In genomic region chr4:149246578-149247155, GRCm38 (mm10) we compare ENCODE assay signal across 13 mouse cellular contexts.
DNase-seq lines count a peak whose midpoint lies in the region; ATAC-seq and TF ChIP-seq lines count a peak whose summit lies in the region.
"Had no signal": no experiment of that assay in that cellular context is flagged by ENCODE, and none has a peak within 500 bp of the region (broad histone marks: within the 10 kb centered on the region; RNA-seq: fewer than 3 reads in every experiment).

No protein-coding gene starts in this region.

- no peak for ATAC-seq in forebrain, embryonic 12.5 days (ENCODE audit: low FRiP score)
- peak; percentile 48; the same call in 1 of the 2 replicates for ATAC-seq in hindbrain, embryonic 15.5 days (ENCODE audit: low FRiP score, low read depth)
- ATAC-seq in midbrain, postnatal 0 days (ENCODE audit: low FRiP score), result no peak
- ATAC-seq: Patski had no signal

- H3K36me3 ChIP-seq in forebrain, embryonic 12.5 days (replicated peaks), result peaks cover 67% of the 10 kb centered on the region
- H3K36me3 ChIP-seq in hindbrain, embryonic 15.5 days, result peaks cover 67% of the 10 kb centered on the region
- H3K36me3 ChIP-seq in midbrain, postnatal 0 days (ENCODE audit: insufficient read depth, low read length), result peaks cover 42% of the 10 kb centered on the region
- no peaks in the 10 kb centered on the region for H3K36me3 ChIP-seq in thymus, adult 2 months (ENCODE audit: control insufficient read depth, insufficient read depth, low read length)

- no peak for TF ChIP-seq CTCF in cortical plate, adult 2 months (IDR thresholded peaks at IDR 0.05; ENCODE audit: extremely low read depth, insufficient read depth, low read length)
- TF ChIP-seq CTCF in midbrain, postnatal 0 days (IDR thresholded peaks at IDR 0.05), result no peak
- TF ChIP-seq CTCF in thymus, adult 2 months (IDR thresholded peaks at IDR 0.05; ENCODE audit: borderline replicate concordance, control insufficient read depth, extremely low read depth, insufficient read depth, low read length, poor library complexity), result no peak

- no peaks in the 10 kb centered on the region for H3K9me3 ChIP-seq in forebrain, embryonic 12.5 days
- no peaks in the 10 kb centered on the region for H3K9me3 ChIP-seq in hindbrain, embryonic 15.5 days
- no peaks in the 10 kb centered on the region for H3K9me3 ChIP-seq in midbrain, postnatal 0 days (ENCODE audit: low read length)
- H3K9me3 ChIP-seq: limb, embryonic 13.5 days had no signal

- no peaks in the 10 kb centered on the region for H3K27me3 ChIP-seq in forebrain, embryonic 12.5 days
- H3K27me3 ChIP-seq in hindbrain, embryonic 15.5 days, result no peaks in the 10 kb centered on the region
- H3K27me3 ChIP-seq in midbrain, postnatal 0 days (ENCODE audit: insufficient read depth, low read length), result no peaks in the 10 kb centered on the region
- no peaks in the 10 kb centered on the region for H3K27me3 ChIP-seq in thymus, adult 2 months (ENCODE audit: control insufficient read depth, insufficient read depth, low read length)
- H3K27me3 ChIP-seq: CH12.LX; limb, embryonic 13.5 days; Patski had no signal

- no peak overlapping the region for H3K4me3 ChIP-seq in cortical plate, adult 2 months (ENCODE audit: insufficient read depth, low read length)
- no peak overlapping the region for H3K4me3 ChIP-seq in forebrain, embryonic 12.5 days (replicated peaks)
- no peak overlapping the region for H3K4me3 ChIP-seq in hindbrain, embryonic 15.5 days
- H3K4me3 ChIP-seq in midbrain, postnatal 0 days (ENCODE audit: low read depth, low read length), result no peak overlapping the region
- H3K4me3 ChIP-seq in thymus, adult 2 months (ENCODE audit: control insufficient read depth, insufficient read depth, low read length), result no peak overlapping the region
- H3K4me3 ChIP-seq: limb, embryonic 13.5 days had no signal

- no peak for TF ChIP-seq POLR2A in cortical plate, adult 2 months (IDR thresholded peaks at IDR 0.05; ENCODE audit: extremely low read depth, insufficient read depth, low read length)
- no peak for TF ChIP-seq POLR2A in thymus, adult 2 months (IDR thresholded peaks at IDR 0.05; ENCODE audit: control insufficient read depth, extremely low read depth, insufficient read depth, low read length, poor library complexity)

- H3K4me2 ChIP-seq in forebrain, embryonic 12.5 days, result peak overlapping the region; percentile 21; the same call in 1 of the 2 replicates
- no peak overlapping the region; the same call in 1 of the 2 replicates for H3K4me2 ChIP-seq in hindbrain, embryonic 15.5 days
- H3K4me2 ChIP-seq in midbrain, postnatal 0 days (ENCODE audit: low read depth, low read length, poor library complexity, severe bottlenecking), result no peak overlapping the region
- H3K4me2 ChIP-seq: heart, embryonic 11.5 days; limb, embryonic 13.5 days; lung, embryonic 14.5 days had no signal

- H3K9ac ChIP-seq in forebrain, embryonic 12.5 days, result no peak overlapping the region
- H3K9ac ChIP-seq in hindbrain, embryonic 15.5 days, result no peak overlapping the region
- no peak overlapping the region for H3K9ac ChIP-seq in midbrain, postnatal 0 days (replicated peaks; ENCODE audit: low read length, poor library complexity, severe bottlenecking)
- H3K9ac ChIP-seq: limb, embryonic 13.5 days; lung, embryonic 14.5 days had no signal

- H3K4me1 ChIP-seq in cortical plate, adult 2 months (ENCODE audit: control insufficient read depth, insufficient read depth, low read length), result peaks cover 5% of the 10 kb centered on the region; the same call in 1 of the 2 replicates
- peaks cover 26% of the 10 kb centered on the region for H3K4me1 ChIP-seq in forebrain, embryonic 12.5 days
- peaks cover 5% of the 10 kb centered on the region for H3K4me1 ChIP-seq in hindbrain, embryonic 15.5 days (replicated peaks)
- H3K4me1 ChIP-seq in midbrain, postnatal 0 days (ENCODE audit: insufficient read depth, low read length), result no peaks in the 10 kb centered on the region
- H3K4me1 ChIP-seq in thymus, adult 2 months (replicated peaks; ENCODE audit: control insufficient read depth, insufficient read depth, low read length), result no peaks in the 10 kb centered on the region
- H3K4me1 ChIP-seq: limb, embryonic 13.5 days had no signal

- WGBS in forebrain, embryonic 12.5 days, result 31% methylated on average over 7 of the region's 7 CpGs
- 12% methylated on average over 7 of the region's 7 CpGs for WGBS in hindbrain, embryonic 15.5 days
- WGBS in midbrain, postnatal 0 days, result 18% methylated on average over 7 of the region's 7 CpGs
- 94% methylated on average over 7 of the region's 7 CpGs for WGBS in thymus, adult 2 months

- DNase-seq in midbrain, postnatal 0 days (ENCODE audit: low spot score), result peak; percentile 41
- no peak for DNase-seq in right cerebral cortex, postnatal 10 days (ENCODE audit: low spot score in 2 of 2)
- DNase-seq in frontal cortex, postnatal 25 days (ENCODE audit: low spot score in 2 of 2), result no peak
- no peak for DNase-seq in thymus, adult 2 months
- DNase-seq: adrenal gland, postnatal 10 days; lung, embryonic 14.5 days had no signal

- peak overlapping the region; percentile 93 for H3K27ac ChIP-seq in cortical plate, adult 2 months (ENCODE audit: insufficient read depth, low read length)
- H3K27ac ChIP-seq in forebrain, embryonic 12.5 days, result peak overlapping the region; percentile 82
- peak overlapping the region; percentile 79 for H3K27ac ChIP-seq in hindbrain, embryonic 15.5 days (replicated peaks)
- no peak overlapping the region for H3K27ac ChIP-seq in midbrain, postnatal 0 days (ENCODE audit: low read depth, low read length)
- no peak overlapping the region for H3K27ac ChIP-seq in thymus, adult 2 months (ENCODE audit: control insufficient read depth, insufficient read depth, low read length)
- H3K27ac ChIP-seq: limb, embryonic 13.5 days had no signal

Comparison
In these comparisons a context has a peak if more than half of its experiments do, and no peak if none do; other contexts are left out.
1. H3K27ac ChIP-seq: peak in cortical plate, adult 2 months (single experiment), forebrain, embryonic 12.5 days (single experiment) and hindbrain, embryonic 15.5 days (single experiment); none in midbrain, postnatal 0 days (single experiment) and thymus, adult 2 months (single experiment).